Mouse (Mus musculus): ENCODE measurements around the gene Efemp2.
A peak's percentile ranks its signal among the peaks of the same experiment; 100 is the strongest.

The Efemp2 gene

DNA sequence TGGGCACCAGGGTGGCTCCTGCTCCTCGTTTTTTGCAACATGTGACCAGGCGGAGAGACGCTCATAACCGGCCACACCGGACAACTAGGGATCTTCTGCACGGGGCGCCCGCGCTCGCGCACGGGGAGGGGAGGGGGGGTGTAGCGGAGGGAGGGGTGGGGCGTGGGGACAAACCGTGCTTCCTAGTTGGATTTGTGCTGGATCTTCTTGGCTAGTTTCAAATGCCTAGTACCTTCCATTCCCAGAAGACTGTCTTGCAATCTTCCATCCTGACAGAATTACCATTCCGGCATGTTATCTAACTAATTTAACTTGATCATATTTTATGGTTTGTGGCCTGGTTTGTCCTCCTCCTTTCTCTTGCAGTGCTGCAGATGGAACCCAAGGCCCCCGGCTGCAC, 29.9 kb downstream of the Efemp2 start, which contains the start of gene 1700020D05Rik:
Gene 1700020D05Rik, minus strand, starts transcription at position 101 of the 400 bp plus-strand sequence.
- DNase-seq (ENCODE audit: low spot score): no peak

DNA sequence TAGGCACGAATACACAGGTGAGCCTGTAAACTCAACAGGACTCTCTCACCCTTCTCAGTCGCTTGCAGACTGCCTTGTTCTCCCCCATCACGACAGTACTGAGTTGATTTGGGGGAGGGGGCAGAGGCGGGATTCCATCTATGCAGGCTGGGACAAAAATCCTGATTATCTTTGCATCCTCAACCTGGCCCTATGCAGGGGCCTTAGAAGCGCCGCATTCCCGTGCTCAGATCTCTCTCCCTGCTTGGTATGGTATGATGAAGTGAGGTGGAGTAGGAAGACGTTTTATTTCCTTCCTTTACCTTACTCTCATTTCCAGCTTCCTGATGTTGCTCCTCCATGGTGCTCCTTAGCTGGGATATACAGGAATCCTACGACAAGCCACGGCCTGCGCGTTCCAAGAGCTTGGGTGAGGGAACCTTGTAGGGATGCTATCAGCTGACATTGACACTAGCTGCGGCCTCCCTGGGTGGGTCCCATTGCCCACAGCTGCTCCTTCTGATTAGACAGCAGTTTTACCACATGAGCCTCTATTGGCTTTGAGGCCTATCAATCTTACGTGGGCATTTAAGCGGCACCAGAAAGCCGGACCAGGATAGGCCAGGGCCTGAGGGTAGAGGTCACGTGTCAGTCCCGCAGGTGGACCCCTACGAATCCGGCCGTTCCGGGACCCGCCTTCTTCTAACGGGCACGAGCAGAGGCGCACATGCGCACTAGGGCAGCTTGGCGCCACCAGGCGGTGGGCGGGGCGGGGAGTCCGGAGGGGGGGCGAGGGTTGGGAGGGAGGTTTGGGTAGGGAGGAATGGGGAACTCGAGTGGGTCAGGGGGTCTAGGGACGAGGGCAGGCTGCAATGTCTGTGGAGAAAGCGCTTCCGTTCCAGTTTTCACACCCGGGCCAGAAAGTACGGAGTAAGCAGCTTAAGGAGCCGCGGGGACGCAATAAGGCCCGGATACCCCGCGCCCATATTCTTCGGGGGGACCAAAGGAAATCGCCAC, 36.6 kb downstream of the Efemp2 start, which contains the start of gene Snx32:
Gene Snx32, minus strand, starts transcription at position 508 of the 996 bp plus-strand sequence.
- DNase-seq (ENCODE audit: low spot score): peak; percentile 96

DNA sequence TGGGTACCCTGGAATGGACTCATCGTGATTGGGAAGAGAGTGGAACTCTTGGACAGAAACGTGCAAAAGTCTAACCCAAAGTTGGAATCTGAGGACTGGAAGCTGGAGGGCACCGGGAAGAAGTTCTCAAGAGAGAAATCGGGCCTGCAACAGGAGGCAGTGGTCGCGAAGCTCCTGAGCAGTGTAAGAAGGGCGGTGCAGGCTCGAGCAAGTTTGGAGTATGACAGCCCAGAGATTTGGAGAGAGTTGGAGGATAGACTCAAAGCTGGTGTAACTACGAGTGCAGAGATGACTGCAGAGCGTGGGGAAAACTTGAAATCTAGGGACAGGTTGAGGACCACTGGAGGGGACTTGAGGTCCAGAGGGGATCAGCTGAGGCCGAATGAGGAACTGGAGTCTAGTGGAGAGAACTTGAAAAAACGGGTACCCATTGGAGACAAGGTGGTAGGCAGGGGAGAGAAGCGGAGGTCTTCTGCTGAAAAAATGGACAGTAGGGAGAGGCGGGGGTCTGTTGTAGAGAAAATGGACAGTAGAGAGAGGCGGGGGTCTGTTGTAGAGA, 37.4 kb downstream of the Efemp2 start:
- DNase-seq (ENCODE audit: low spot score): no peak

DNA sequence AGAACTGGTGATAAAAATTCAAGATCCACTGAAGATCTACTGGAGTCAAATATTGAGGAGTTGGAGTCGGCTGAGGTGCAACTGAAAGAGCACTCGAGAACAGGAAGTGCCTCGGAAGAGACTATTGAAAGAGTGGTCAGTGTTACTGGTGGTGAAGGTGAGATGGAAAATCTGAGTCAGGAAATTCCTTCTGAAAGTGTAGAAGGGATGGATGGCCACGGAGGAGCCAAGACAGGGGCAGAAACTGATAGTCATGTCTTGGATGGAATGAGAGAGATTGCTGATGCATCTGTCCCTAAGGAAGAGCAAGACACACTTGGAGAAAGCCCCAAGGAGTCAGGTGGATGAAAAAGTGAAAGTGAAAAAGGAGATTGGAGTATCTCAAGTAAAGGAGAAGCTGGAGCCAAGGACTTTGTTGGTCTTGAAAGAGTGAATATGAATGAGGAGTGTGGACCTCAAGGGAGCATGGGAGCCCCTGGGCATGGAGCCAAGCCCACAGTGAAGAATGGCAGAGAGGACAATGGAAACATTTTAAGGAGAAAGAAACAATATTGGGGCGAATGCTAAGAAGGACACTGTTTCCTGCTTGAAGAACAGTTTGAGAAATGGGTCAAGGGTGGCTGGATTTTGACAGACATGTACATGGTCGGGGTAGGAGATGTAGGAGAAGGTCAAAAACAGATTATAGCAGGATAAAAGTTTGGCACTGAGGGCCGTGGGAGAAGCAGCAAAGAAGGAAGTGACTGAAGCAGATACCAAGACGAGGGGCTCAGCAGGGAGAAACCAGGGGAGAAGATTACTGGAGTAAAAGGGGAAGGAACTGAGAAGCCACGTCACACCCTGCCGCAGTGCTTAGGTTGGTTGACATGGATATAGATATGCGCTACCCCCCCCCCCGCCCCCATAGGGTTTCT, 38.6 kb downstream of the Efemp2 start:
- DNase-seq (ENCODE audit: low spot score): no peak

DNA sequence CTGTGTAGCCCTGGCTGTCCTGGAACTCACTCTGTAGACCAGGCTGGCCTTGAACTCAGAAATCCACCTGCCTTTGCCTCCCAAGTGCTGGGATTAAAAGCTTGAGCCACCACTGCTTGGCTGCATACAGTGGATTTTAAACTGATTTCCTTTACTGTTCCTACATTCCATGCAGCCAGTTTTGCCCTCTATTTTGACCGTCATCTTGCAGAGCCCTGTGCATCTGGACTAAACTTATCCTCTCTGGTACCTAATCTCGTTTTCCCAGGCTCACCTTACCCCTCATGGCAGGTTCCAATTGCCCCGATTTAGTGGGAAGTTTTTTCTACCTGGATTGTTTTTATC, 39.2 kb downstream of the Efemp2 start:
- no peak for DNase-seq (ENCODE audit: low spot score)

DNA sequence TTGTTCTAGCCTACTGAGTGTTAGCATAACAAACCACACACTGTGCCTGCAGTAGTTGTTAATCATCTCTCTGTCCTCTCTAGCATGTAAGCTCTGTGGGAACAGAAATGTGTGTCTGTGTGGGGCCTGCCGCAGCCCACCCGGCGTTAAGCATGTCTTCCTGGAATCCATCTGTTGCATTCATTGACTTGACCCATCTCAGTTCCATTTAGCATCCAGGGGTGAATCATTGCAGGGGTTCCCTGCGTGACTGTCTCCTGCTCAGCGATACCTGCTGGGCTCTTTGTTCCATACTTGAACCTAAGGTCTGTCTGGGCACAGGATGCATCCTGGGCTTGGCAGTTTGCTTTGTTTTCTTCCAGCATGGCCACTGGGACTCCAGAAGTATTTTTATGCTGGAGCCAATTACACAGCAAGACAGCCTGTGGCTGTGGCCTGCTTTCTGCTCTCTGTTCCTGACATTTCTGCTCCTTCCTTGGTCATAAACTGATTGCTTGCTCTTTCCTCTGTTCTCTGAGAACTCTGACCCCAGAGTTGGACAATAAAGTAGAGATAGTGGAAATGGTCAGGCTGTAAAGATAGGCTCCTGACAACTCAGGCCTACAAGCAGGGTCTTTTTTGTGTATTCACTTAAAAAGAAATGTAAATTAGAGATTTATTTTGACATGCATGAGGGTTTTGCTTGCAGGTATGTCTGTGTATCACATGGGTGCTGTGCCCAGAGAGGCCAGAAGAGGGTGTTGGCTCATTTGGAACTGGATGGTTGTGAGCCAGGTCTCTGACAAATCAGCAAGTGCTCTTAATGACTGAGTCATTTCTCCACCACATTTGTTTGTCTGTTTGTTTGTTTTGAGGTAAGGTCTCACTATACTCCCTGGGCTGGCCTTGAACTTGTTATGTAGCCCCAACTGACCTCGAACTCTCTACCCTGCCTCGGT, 42.4 kb downstream of the Efemp2 start:
- DNase-seq (ENCODE audit: low spot score): no peak

DNA sequence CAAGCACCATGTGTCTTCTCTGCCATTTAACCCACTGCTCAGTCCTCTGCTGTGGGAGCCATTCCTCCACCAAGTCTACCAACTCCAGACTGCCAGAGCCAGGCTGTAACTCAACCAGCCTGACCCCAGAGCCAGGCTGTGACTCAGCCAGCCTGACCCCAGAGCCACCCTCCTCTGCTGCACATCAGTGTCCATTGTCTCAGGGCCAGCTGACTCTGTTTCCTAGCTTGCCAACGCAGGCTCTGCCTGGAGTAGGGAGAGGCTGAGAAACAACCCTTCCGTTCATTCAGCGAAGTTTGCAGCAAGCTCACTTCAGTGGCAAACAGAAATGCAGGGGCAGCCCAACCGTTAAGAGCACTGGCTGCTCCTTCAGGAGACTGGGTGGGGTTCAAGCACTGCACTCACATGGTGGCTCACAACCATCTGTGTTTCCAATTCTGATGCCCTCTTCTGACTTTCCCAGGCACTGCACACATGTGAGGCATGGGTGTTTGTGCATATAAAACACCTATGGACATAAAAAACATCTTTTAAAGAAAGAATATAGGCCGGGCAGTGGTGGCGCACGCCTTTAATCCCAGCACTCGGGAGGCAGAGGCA, 43.3 kb downstream of the Efemp2 start:
- no peak for DNase-seq (ENCODE audit: low spot score)

DNA sequence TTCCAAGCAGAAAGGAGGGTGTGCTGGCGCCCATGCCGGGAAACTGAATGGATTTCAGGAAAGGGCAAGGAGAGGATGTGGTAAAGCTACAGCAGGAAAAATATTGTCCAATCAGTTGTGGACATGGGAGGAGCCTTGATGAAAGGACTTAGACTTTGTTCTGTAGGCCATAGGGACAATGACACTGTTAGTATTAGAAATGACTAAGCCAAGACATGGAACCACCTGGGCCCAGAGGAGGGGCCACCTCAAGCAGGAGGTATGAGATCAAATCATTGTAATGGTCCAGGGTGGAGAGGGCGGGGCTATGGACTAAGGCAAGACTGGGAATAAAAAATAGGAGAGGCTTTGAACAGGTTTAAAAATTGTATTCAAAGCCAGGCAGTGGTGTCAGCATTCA, 45.0 kb downstream of the Efemp2 start:
- DNase-seq (ENCODE audit: low spot score): no peak

DNA sequence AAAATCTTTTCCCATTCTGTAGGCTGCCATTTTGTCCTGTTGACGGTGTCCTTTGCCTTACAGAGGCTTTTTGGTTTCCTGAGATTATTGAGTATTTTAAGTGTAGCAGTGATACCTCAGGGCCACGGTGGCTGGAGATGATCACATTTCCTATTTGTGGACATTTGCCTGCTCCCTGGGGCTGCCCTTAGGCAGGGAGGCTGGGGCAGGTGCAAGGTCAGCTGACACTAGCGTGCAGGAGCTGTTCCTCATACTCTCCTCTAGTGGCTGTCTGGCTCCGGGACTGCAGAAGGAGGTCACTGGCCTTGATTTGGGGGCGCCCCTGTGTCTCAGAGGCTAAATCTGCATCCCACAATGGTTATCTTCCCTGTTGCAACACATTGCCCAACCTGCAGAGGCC, 51.5 kb downstream of the Efemp2 start:
- DNase-seq (ENCODE audit: low spot score): no peak

DNA sequence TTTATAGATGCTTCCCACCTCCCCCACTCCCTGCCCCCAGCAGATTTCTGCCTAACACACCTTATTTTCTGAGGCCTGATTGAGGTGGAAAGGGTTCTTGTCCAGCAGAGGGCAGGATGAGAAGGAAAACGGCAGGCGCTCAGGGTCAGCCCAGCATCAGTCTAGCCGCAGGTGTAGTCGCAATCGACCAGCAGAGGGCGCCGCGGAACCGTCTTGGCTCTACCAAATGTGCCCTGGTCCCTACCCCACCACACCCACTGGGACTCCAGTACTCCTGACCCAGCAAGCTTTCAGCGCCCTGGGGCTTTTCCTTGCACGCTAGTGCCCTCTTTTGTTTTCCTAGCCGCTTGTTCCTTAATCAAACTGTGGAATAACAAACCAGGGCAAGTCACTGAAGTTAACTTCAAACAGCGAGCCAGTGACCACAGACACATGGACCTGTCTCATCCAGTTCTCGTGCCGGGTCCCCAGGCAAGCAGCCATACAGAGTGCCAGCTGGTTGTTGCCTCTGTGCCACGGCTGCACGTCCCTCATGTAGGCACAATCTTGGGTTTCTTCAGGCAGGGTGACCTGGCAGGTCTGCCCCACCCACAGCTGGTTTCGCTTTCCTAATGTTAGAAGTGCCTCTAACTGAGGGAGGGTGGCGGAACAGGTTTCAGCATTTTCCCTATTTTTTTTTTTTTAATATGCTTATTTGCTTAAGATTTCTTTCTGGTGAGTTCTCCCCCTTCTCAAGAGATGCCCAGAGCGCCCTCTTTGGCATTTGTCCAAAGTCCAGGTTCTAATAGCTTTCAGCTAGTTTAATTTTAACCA, 55.8 kb downstream of the Efemp2 start:
- peak; percentile 98 for DNase-seq (ENCODE audit: low spot score)

DNA sequence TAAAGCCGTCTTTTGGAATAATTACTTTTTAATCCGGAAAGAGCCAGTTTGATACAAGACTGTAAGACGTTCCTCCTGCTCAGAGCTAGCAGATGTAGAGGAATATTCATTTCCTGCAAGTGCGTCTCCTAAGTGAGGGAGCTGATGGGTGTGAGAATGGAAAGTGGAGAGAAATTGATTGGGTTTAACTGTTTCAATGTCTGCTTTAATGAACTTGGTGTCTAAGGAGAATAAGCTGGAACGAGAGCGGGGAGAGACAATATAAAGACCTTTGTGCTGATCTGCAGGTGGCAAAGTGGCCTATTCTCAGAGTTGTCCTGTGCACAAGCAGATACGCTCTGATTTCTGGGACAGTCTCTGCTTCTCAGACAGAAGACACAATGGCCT, 56.4 kb downstream of the Efemp2 start:
- peak; percentile 19 for DNase-seq (ENCODE audit: low spot score)
